Mouse (Mus musculus): ENCODE results near the gene Fam166b. TPM values are rescaled to one million over a fixed set of nuclear protein-coding genes. Genes with fewer than 3 reads are reported as not detected.

Gene Fam166b
- 0.27 and 0.37 TPM in 2 replicates for total RNA-seq (2012; rRNA removed)

DNA sequence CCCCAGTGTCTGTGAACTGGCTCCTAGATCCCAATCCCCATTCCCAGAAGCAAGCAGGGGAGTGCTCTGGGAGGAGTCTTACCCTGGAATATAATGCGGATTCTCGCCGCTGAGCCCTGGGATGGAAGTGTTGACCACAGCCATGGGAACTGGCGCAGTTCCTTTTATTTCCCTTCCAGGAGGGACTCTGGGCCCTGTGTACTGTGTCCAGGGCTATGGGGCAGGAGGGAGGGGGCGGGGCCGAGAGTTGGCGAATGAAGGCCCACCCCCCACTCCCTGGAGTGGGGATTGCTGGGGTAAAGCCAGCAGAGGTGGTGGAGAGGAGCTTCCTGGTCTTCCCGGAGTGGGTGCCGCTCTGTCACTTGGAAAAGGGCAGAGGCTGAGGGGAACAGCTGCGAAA is at the start of gene Fam166b:
TSS of gene Fam166b (minus strand) at position 189 of the 400 bp plus-strand sequence.
- TF ChIP-seq ZNF384 (IDR thresholded peaks at IDR 0.05; ENCODE audit: low read depth, low read length) = no peak
- TF ChIP-seq CHD2 (IDR thresholded peaks at IDR 0.05; ENCODE audit: low read depth, low read length) = no peak
- no peak for TF ChIP-seq MAFK (IDR thresholded peaks at IDR 0.05; ENCODE audit: insufficient read depth, low read depth, low read length)
- no peak for TF ChIP-seq ZC3H11A (IDR thresholded peaks at IDR 0.05; ENCODE audit: borderline replicate concordance, low read depth, low read length)
- no peak for TF ChIP-seq HCFC1 (IDR thresholded peaks at IDR 0.05; ENCODE audit: borderline replicate concordance, insufficient read depth, low read length)
- no peak within 1 kb of the TSS for H3K27ac ChIP-seq (ENCODE audit: insufficient read depth, low read depth, low read length, poor library complexity, severe bottlenecking)
- H3K36me3 ChIP-seq (ENCODE audit: control insufficient read depth, insufficient read depth, low read length, poor library complexity, severe bottlenecking) = 0 out of 2 replicates have a peak, but pooled peaks cover 5% of the 10 kb centered on the region
- H3K9me3 ChIP-seq (ENCODE audit: control insufficient read depth, insufficient read depth, low read depth, low read length) = no peaks in the 10 kb centered on the region
- H3K4me3 ChIP-seq (ENCODE audit: insufficient read depth in 1 of 2, low read depth in 1 of 2, low read length in 2 of 2, poor library complexity in 1 of 2, severe bottlenecking in 1 of 2) = peak within 1 kb of the TSS; percentile 30 to 34; a peak in 3 of 4 replicates
- peak within 1 kb of the TSS; percentile 31 for H3K9ac ChIP-seq (ENCODE audit: insufficient read depth, low read depth, low read length, poor library complexity, severe bottlenecking)
- in situ Hi-C loops (cut with MboI; ENCODE audit: low sequenced_read_pairs in 2 of 2, unreplicated experiment in 2 of 2) = no loop called here
- no peak for DNase-seq (ENCODE audit: low read depth, low spot score)
- H3K4me1 ChIP-seq (ENCODE audit: control insufficient read depth in 2 of 2, insufficient read depth in 2 of 2, low read length in 2 of 2, poor library complexity in 1 of 2) = peaks cover 0 to 17% of the 10 kb centered on the region in 2 experiments; a peak in 2 of 4 replicates

DNA sequence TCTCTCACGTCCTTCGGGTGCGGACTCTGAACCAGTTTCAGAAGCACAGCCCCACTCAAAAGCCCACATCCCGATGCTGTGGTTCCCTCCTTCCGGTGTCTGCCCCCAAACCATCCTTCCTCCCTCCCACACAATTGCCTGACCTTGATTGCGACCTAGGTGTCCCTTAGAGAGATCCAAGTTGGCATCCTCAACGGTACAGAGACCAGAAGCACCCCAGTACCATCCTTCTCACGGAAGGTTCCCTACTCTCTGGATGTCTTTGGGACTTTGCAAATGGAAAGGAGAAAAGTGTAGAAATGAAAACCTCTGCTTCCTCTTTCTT is 49.6 kb upstream of the Fam166b start:
- TF ChIP-seq CHD2 (IDR thresholded peaks at IDR 0.05; ENCODE audit: low read depth, low read length) = no peak
- no peak for TF ChIP-seq HCFC1 (IDR thresholded peaks at IDR 0.05; ENCODE audit: borderline replicate concordance, insufficient read depth, low read length)
- TF ChIP-seq ZNF384 (IDR thresholded peaks at IDR 0.05; ENCODE audit: low read depth, low read length) = no peak
- no peaks in the 10 kb centered on the region for H3K9me3 ChIP-seq (ENCODE audit: control insufficient read depth, insufficient read depth, low read depth, low read length)
- peaks cover 0 to 6% of the 10 kb centered on the region in 2 experiments; a peak in 2 of 4 replicates for H3K4me1 ChIP-seq (ENCODE audit: control insufficient read depth in 2 of 2, insufficient read depth in 2 of 2, low read length in 2 of 2, poor library complexity in 1 of 2)
- H3K27ac ChIP-seq (ENCODE audit: insufficient read depth, low read depth, low read length, poor library complexity, severe bottlenecking) = peak overlapping the region; percentile 41; the same call in 1 of the 2 replicates
- H3K4me3 ChIP-seq (ENCODE audit: insufficient read depth in 1 of 2, low read depth in 1 of 2, low read length in 2 of 2, poor library complexity in 1 of 2, severe bottlenecking in 1 of 2) = peak overlapping the region; percentile 48 to 67
- no peaks in the 10 kb centered on the region for H3K36me3 ChIP-seq (ENCODE audit: control insufficient read depth, insufficient read depth, low read length, poor library complexity, severe bottlenecking)
- in situ Hi-C loops (cut with MboI; ENCODE audit: low sequenced_read_pairs in 2 of 2, unreplicated experiment in 2 of 2) = no loop called here
- H3K9ac ChIP-seq (ENCODE audit: insufficient read depth, low read depth, low read length, poor library complexity, severe bottlenecking) = peak overlapping the region; percentile 56
- DNase-seq (ENCODE audit: low read depth, low spot score) = no peak

DNA sequence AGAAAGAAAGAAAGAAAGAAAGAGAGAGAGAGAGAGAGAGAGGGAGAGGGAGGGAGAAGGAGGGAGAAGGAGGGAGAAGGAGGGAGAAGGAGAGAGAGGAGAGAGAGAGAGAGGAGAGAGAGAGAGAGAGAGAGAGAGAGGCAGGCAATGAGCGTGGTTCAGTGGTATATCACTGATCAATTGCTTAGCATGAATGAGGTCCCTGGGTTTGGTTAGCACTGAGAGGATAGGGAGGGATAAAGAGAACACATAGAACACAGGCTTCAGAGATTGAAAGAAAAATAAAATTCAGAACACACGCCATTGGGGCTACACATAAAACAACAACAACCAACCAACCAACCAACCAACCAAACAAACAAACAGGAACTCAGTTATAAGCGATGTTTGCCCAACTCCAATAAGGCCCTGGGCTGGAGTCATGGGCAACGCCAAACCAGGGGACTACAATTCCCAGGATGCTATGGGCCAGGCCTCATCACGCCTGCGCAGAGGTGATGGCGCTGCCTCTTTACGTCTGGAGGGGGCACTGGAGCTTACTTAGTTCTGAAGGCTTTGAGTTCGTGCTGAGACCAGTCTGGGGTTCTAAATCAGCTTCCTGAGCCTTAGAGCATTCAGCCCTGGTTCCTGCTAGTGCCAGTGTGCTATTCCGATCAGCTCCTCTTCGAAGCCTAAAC is 49.1 kb upstream of the Fam166b start:
- H3K4me1 ChIP-seq (ENCODE audit: control insufficient read depth in 2 of 2, insufficient read depth in 2 of 2, low read length in 2 of 2, poor library complexity in 1 of 2) = peaks cover 0 to 6% of the 10 kb centered on the region in 2 experiments; a peak in 2 of 4 replicates
- peak overlapping the region; percentile 41; the same call in 1 of the 2 replicates for H3K27ac ChIP-seq (ENCODE audit: insufficient read depth, low read depth, low read length, poor library complexity, severe bottlenecking)
- no peaks in the 10 kb centered on the region for H3K36me3 ChIP-seq (ENCODE audit: control insufficient read depth, insufficient read depth, low read length, poor library complexity, severe bottlenecking)
- H3K9ac ChIP-seq (ENCODE audit: insufficient read depth, low read depth, low read length, poor library complexity, severe bottlenecking) = peak overlapping the region; percentile 56
- peak; percentile 85 for DNase-seq (ENCODE audit: low read depth, low spot score)
- in situ Hi-C loops (cut with MboI; ENCODE audit: low sequenced_read_pairs in 2 of 2, unreplicated experiment in 2 of 2) = no loop called here
- TF ChIP-seq ZC3H11A (IDR thresholded peaks at IDR 0.05; ENCODE audit: borderline replicate concordance, low read depth, low read length) (no peak), HCFC1 (IDR thresholded peaks at IDR 0.05; ENCODE audit: borderline replicate concordance, insufficient read depth, low read length) (peak; percentile 97)
- no peaks in the 10 kb centered on the region for H3K9me3 ChIP-seq (ENCODE audit: control insufficient read depth, insufficient read depth, low read depth, low read length)
- H3K4me3 ChIP-seq (ENCODE audit: insufficient read depth in 1 of 2, low read depth in 1 of 2, low read length in 2 of 2, poor library complexity in 1 of 2, severe bottlenecking in 1 of 2) = peak overlapping the region; percentile 48 to 67

DNA sequence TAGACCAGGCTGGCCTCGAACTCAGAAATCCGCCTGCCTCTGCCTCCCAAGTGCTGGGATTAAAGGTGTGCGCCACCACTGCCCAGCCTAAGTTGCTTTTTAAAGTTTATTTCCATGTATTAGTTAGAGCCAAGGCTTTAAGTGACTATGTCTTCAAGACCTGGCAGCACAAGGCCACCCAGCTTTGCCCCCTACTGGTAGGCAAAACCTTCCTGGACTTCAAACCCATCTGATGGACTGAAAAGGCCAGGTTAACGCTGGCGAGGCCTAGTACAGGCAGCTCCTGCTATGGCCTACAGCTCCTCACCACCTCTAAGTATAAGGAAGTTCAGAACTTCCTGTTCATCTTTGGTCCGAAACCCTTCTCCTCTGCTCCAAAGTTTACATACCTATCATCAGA is 47.7 kb upstream of the Fam166b start:
- H3K4me1 ChIP-seq (ENCODE audit: control insufficient read depth in 2 of 2, insufficient read depth in 2 of 2, low read length in 2 of 2, poor library complexity in 1 of 2) = peaks cover 0 to 6% of the 10 kb centered on the region in 2 experiments; a peak in 2 of 4 replicates
- H3K27ac ChIP-seq (ENCODE audit: insufficient read depth, low read depth, low read length, poor library complexity, severe bottlenecking) = no peak overlapping the region
- TF ChIP-seq MAFK (IDR thresholded peaks at IDR 0.05; ENCODE audit: insufficient read depth, low read depth, low read length) (no peak), ZC3H11A (IDR thresholded peaks at IDR 0.05; ENCODE audit: borderline replicate concordance, low read depth, low read length) (no peak), HCFC1 (IDR thresholded peaks at IDR 0.05; ENCODE audit: borderline replicate concordance, insufficient read depth, low read length) (no peak), ZNF384 (IDR thresholded peaks at IDR 0.05; ENCODE audit: low read depth, low read length) (no peak), CHD2 (IDR thresholded peaks at IDR 0.05; ENCODE audit: low read depth, low read length) (no peak)
- DNase-seq (ENCODE audit: low read depth, low spot score) = no peak
- H3K4me3 ChIP-seq (ENCODE audit: insufficient read depth in 1 of 2, low read depth in 1 of 2, low read length in 2 of 2, poor library complexity in 1 of 2, severe bottlenecking in 1 of 2) = no peak overlapping the region
- in situ Hi-C loops (cut with MboI; ENCODE audit: low sequenced_read_pairs in 2 of 2, unreplicated experiment in 2 of 2) = no loop called here
- H3K9ac ChIP-seq (ENCODE audit: insufficient read depth, low read depth, low read length, poor library complexity, severe bottlenecking) = no peak overlapping the region
- no peaks in the 10 kb centered on the region for H3K36me3 ChIP-seq (ENCODE audit: control insufficient read depth, insufficient read depth, low read length, poor library complexity, severe bottlenecking)
- no peaks in the 10 kb centered on the region for H3K9me3 ChIP-seq (ENCODE audit: control insufficient read depth, insufficient read depth, low read depth, low read length)
